Mouse (Mus musculus) lung, postnatal 25 days (tissue): ENCODE measurements around the gene Rgsl1.

Source experiments
- DNase-seq: peaks from one replicate; pipeline ENCODE4 v3.0.0; 2022; ENCODE audit warnings: low spot score

Rgsl1 gene

GRCm38 (mm10) chr1:153740775-153741400 is 103.1 kb downstream of the Rgsl1 start:
- no peak for DNase-seq

- peak; percentile 70 for DNase-seq
These were observed 103.8 kb downstream of the Rgsl1 start, which contains the start of gene Rgs16 for GRCm38 (mm10) chr1:153740145-153740544. Gene Rgs16 (plus strand): TSS chr1:153740349.

- no peak for DNase-seq
These were observed 104.4 kb downstream of the Rgsl1 start for GRCm38 (mm10) chr1:153739437-153740015.

- no peak for DNase-seq
These were observed 106.5 kb downstream of the Rgsl1 start for GRCm38 (mm10) chr1:153737101-153738085.

- no peak for DNase-seq
These were observed 107.8 kb downstream of the Rgsl1 start for GRCm38 (mm10) chr1:153736096-153736495.

GRCm38 (mm10) chr1:153734866-153735265 is 109.1 kb downstream of the Rgsl1 start:
- DNase-seq, result no peak

- no peak for DNase-seq
These were observed 110.8 kb downstream of the Rgsl1 start for GRCm38 (mm10) chr1:153733181-153733580.

GRCm38 (mm10) chr1:153730671-153731070 is 113.3 kb downstream of the Rgsl1 start:
- no peak for DNase-seq

GRCm38 (mm10) chr1:153729806-153730205 is 114.1 kb downstream of the Rgsl1 start:
- DNase-seq, result no peak
